Mouse (Mus musculus): ENCODE data around the gene Spdye4b.

GRCm38 (mm10) chr5:143226790-143227189, 46.0 kb downstream of the Spdye4b start, which contains the start of gene Spdye4a:
- TF ChIP-seq CTCF (IDR thresholded peaks at IDR 0.05; ENCODE audit: insufficient read depth, low read depth, low read length), result no peak
- TF ChIP-seq POLR2A (IDR thresholded peaks at IDR 0.05; ENCODE audit: insufficient read depth, low read depth, low read length), result no peak
